Mouse (Mus musculus): ENCODE measurements around the gene Ier3. TPM values are rescaled to one million over a fixed set of nuclear protein-coding genes. Genes with fewer than 3 reads are reported as not detected.

The Ier3 gene
- polyA plus RNA-seq, 1 experiment, result 28.4 TPM

- 79% methylated on average over 5 of the region's 5 CpGs for WGBS
- no peak overlapping the region for H3K4me3 ChIP-seq (ENCODE audit: insufficient read depth, low read depth, low read length)
- H3K36me3 ChIP-seq (ENCODE audit: control insufficient read depth, insufficient read depth, low read length), result no peaks in the 10 kb centered on the region
- no peak overlapping the region for H3K27ac ChIP-seq (ENCODE audit: insufficient read depth, low read depth, low read length)
- TF ChIP-seq POLR2A (IDR thresholded peaks at IDR 0.05; ENCODE audit: low read depth, low read length) (no peak), CTCF (conservative IDR thresholded peaks at IDR 0.05; ENCODE audit: insufficient read depth, insufficient read length, low read depth, low read length) (no peak)
- peak; percentile 41 for DNase-seq
- no peaks in the 10 kb centered on the region for H3K27me3 ChIP-seq (replicated peaks; ENCODE audit: control insufficient read depth, insufficient read depth, low read length)
- no peaks in the 10 kb centered on the region for H3K4me1 ChIP-seq (ENCODE audit: control insufficient read depth, insufficient read depth, low read length)
Measured at GRCm38 (mm10) chr17:35782924-35783323, 38.6 kb upstream of the Ier3 start.

GRCm38 (mm10) chr17:35783944-35784343, 37.5 kb upstream of the Ier3 start:
- Histone ChIP-seq H3K4me3 (ENCODE audit: insufficient read depth, low read depth, low read length) (no peak overlapping the region), H3K27ac (ENCODE audit: insufficient read depth, low read depth, low read length) (no peak overlapping the region), H3K4me1 (ENCODE audit: control insufficient read depth, insufficient read depth, low read length) (no peaks in the 10 kb centered on the region), H3K36me3 (ENCODE audit: control insufficient read depth, insufficient read depth, low read length) (no peaks in the 10 kb centered on the region), H3K27me3 (replicated peaks; ENCODE audit: control insufficient read depth, insufficient read depth, low read length) (no peaks in the 10 kb centered on the region)
- WGBS, result 88% methylated on average over 6 of the region's 6 CpGs
- no peak for DNase-seq
- no peak for TF ChIP-seq CTCF (conservative IDR thresholded peaks at IDR 0.05; ENCODE audit: insufficient read depth, insufficient read length, low read depth, low read length)

GRCm38 (mm10) chr17:35785140-35785539, 36.3 kb upstream of the Ier3 start:
- Histone ChIP-seq H3K36me3 (ENCODE audit: control insufficient read depth, insufficient read depth, low read length) (no peaks in the 10 kb centered on the region), H3K27ac (ENCODE audit: insufficient read depth, low read depth, low read length) (no peak overlapping the region), H3K27me3 (replicated peaks; ENCODE audit: control insufficient read depth, insufficient read depth, low read length) (no peaks in the 10 kb centered on the region), H3K4me3 (ENCODE audit: insufficient read depth, low read depth, low read length) (no peak overlapping the region), H3K4me1 (ENCODE audit: control insufficient read depth, insufficient read depth, low read length) (no peaks in the 10 kb centered on the region)
- 88% methylated on average over 4 of the region's 4 CpGs for WGBS
- no peak for DNase-seq
- no peak for TF ChIP-seq CTCF (conservative IDR thresholded peaks at IDR 0.05; ENCODE audit: insufficient read depth, insufficient read length, low read depth, low read length)
- TF ChIP-seq POLR2A (IDR thresholded peaks at IDR 0.05; ENCODE audit: low read depth, low read length), result no peak

- no peak for TF ChIP-seq POLR2A (IDR thresholded peaks at IDR 0.05; ENCODE audit: low read depth, low read length)
- no peak for TF ChIP-seq CTCF (conservative IDR thresholded peaks at IDR 0.05; ENCODE audit: insufficient read depth, insufficient read length, low read depth, low read length)
- no peak for DNase-seq
- H3K27ac ChIP-seq (ENCODE audit: insufficient read depth, low read depth, low read length), result no peak overlapping the region
Measured at GRCm38 (mm10) chr17:35787493-35787892, 34.0 kb upstream of the Ier3 start.

GRCm38 (mm10) chr17:35788025-35788424, 33.5 kb upstream of the Ier3 start:
- Histone ChIP-seq H3K27me3 (replicated peaks; ENCODE audit: control insufficient read depth, insufficient read depth, low read length) (no peaks in the 10 kb centered on the region), H3K4me1 (ENCODE audit: control insufficient read depth, insufficient read depth, low read length) (no peaks in the 10 kb centered on the region), H3K4me3 (ENCODE audit: insufficient read depth, low read depth, low read length) (no peak overlapping the region), H3K36me3 (ENCODE audit: control insufficient read depth, insufficient read depth, low read length) (no peaks in the 10 kb centered on the region), H3K27ac (ENCODE audit: insufficient read depth, low read depth, low read length) (no peak overlapping the region)
- TF ChIP-seq CTCF (conservative IDR thresholded peaks at IDR 0.05; ENCODE audit: insufficient read depth, insufficient read length, low read depth, low read length) (no peak), POLR2A (IDR thresholded peaks at IDR 0.05; ENCODE audit: low read depth, low read length) (no peak)
- 72% methylated on average over 3 of the region's 3 CpGs for WGBS
- DNase-seq, result no peak

More at GRCm38 (mm10) chr17:35787493-35787892, 34.0 kb upstream of the Ier3 start:
- H3K4me1 ChIP-seq (ENCODE audit: control insufficient read depth, insufficient read depth, low read length), result no peaks in the 10 kb centered on the region
- no peak overlapping the region for H3K4me3 ChIP-seq (ENCODE audit: insufficient read depth, low read depth, low read length)
- no peaks in the 10 kb centered on the region for H3K36me3 ChIP-seq (ENCODE audit: control insufficient read depth, insufficient read depth, low read length)
- no peaks in the 10 kb centered on the region for H3K27me3 ChIP-seq (replicated peaks; ENCODE audit: control insufficient read depth, insufficient read depth, low read length)

GRCm38 (mm10) chr17:35790933-35791332, 30.6 kb upstream of the Ier3 start:
- H3K36me3 ChIP-seq (ENCODE audit: control insufficient read depth, insufficient read depth, low read length), result no peaks in the 10 kb centered on the region
- H3K4me3 ChIP-seq (ENCODE audit: insufficient read depth, low read depth, low read length), result no peak overlapping the region
- WGBS, result 94% methylated on average over 4 of the region's 4 CpGs
- H3K27ac ChIP-seq (ENCODE audit: insufficient read depth, low read depth, low read length), result no peak overlapping the region
- no peaks in the 10 kb centered on the region for H3K4me1 ChIP-seq (ENCODE audit: control insufficient read depth, insufficient read depth, low read length)
- no peak for DNase-seq
- TF ChIP-seq POLR2A (IDR thresholded peaks at IDR 0.05; ENCODE audit: low read depth, low read length) (no peak), CTCF (conservative IDR thresholded peaks at IDR 0.05; ENCODE audit: insufficient read depth, insufficient read length, low read depth, low read length) (no peak)
- no peaks in the 10 kb centered on the region for H3K27me3 ChIP-seq (replicated peaks; ENCODE audit: control insufficient read depth, insufficient read depth, low read length)

- DNase-seq, result no peak
- TF ChIP-seq POLR2A (IDR thresholded peaks at IDR 0.05; ENCODE audit: low read depth, low read length), result no peak
- TF ChIP-seq CTCF (conservative IDR thresholded peaks at IDR 0.05; ENCODE audit: insufficient read depth, insufficient read length, low read depth, low read length), result no peak
- Histone ChIP-seq H3K27ac (ENCODE audit: insufficient read depth, low read depth, low read length) (no peak overlapping the region), H3K27me3 (replicated peaks; ENCODE audit: control insufficient read depth, insufficient read depth, low read length) (no peaks in the 10 kb centered on the region), H3K36me3 (ENCODE audit: control insufficient read depth, insufficient read depth, low read length) (no peaks in the 10 kb centered on the region), H3K4me3 (ENCODE audit: insufficient read depth, low read depth, low read length) (no peak overlapping the region), H3K4me1 (ENCODE audit: control insufficient read depth, insufficient read depth, low read length) (no peaks in the 10 kb centered on the region)
- WGBS, result 78% methylated on average over 2 of the region's 2 CpGs
Measured at GRCm38 (mm10) chr17:35792837-35793236, 28.6 kb upstream of the Ier3 start.

GRCm38 (mm10) chr17:35795099-35795498, 26.4 kb upstream of the Ier3 start:
- no peaks in the 10 kb centered on the region for H3K4me1 ChIP-seq (ENCODE audit: control insufficient read depth, insufficient read depth, low read length)
- H3K36me3 ChIP-seq (ENCODE audit: control insufficient read depth, insufficient read depth, low read length), result no peaks in the 10 kb centered on the region
- no peak overlapping the region for H3K4me3 ChIP-seq (ENCODE audit: insufficient read depth, low read depth, low read length)
- WGBS, result 44% methylated on average over 2 of the region's 2 CpGs
- no peak for DNase-seq
- TF ChIP-seq CTCF (conservative IDR thresholded peaks at IDR 0.05; ENCODE audit: insufficient read depth, insufficient read length, low read depth, low read length) (no peak), POLR2A (IDR thresholded peaks at IDR 0.05; ENCODE audit: low read depth, low read length) (no peak)
- no peak overlapping the region for H3K27ac ChIP-seq (ENCODE audit: insufficient read depth, low read depth, low read length)
- H3K27me3 ChIP-seq (replicated peaks; ENCODE audit: control insufficient read depth, insufficient read depth, low read length), result no peaks in the 10 kb centered on the region
